Mouse (Mus musculus): Measurements from ENCODE around the gene Hspa12a.

DNA sequence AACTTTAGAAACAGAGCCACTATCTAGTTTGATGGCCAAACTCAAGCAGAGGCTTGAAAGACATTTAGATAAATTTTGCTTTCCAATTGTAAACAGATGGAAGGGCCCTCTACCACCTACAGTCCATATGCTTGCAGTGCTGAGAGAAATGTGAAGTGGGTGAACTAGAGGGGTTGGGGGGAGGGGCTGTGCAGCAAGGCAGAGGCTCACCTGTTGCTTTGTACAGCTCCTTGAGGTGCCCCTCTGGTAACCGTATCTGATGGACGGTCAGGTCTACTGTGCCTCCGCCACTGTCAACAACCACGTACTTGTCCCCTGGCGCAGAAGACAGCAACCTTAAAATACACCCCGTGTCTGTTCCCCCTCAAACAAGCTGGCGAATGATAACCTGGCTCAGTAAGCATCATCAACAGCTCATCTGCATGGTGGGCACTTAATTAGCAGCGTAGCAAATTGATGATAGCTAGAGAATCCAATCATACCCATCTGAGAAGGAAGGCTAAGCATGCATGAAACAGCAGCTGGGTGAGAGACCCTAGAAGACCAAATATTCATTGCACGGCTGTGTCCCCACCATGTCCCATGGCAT lies 138.2 kb downstream of the Hspa12a start:
- TF ChIP-seq POLR2A (IDR thresholded peaks at IDR 0.05; ENCODE audit: insufficient read length, low read depth) (no peak), USF1 (IDR thresholded peaks at IDR 0.05; ENCODE audit: low read depth) (no peak), TCF12 (IDR thresholded peaks at IDR 0.05; ENCODE audit: insufficient read depth, poor library complexity, severe bottlenecking) (no peak)

Data from myocyte (in vitro differentiated cells).